Mouse (Mus musculus) liver, embryonic 12.5 days (tissue): ENCODE data around the gene Mettl7a1. TPM values are rescaled to one million over a fixed set of nuclear protein-coding genes. Genes with fewer than 3 reads are reported as not detected.
"Not testable (repeated sequence)": the region's sequence is repeated elsewhere in the genome, so short reads cannot be mapped to it uniquely, and the experiment has no call there.

Experiments
- ATAC-seq: fragments of 200-750 bp; cut with Nextera tagmentation; 2 replicates; pipeline ENCODE4 v1.8.0; 2017; ENCODE audit warnings: moderate number of reproducible peaks, mild to moderate bottlenecking, moderate library complexity
- H3K27ac ChIP-seq: fragments of 300-500 bp; sonication (generic); 2 replicates; pipeline ENCODE4 v1.5.1; 2016; ENCODE audit warnings: mild to moderate bottlenecking
- H3K27me3 ChIP-seq: fragments of 300-500 bp; sonication (generic); replicated peaks from 2 replicates; pipeline ENCODE4 v1.6.1; 2016; ENCODE audit warnings: mild to moderate bottlenecking, moderate library complexity
- H3K36me3 ChIP-seq: fragments of 300-500 bp; sonication (generic); 2 replicates; pipeline ENCODE4 v1.6.1; 2016; ENCODE audit warnings: mild to moderate bottlenecking, moderate library complexity
- H3K4me1 ChIP-seq: fragments of 300-500 bp; sonication (generic); 2 replicates; pipeline ENCODE4 v1.6.1; 2016
- H3K4me2 ChIP-seq: fragments of 300-500 bp; sonication (generic); 2 replicates; pipeline ENCODE4 v1.6.1; 2016; ENCODE audit warnings: mild to moderate bottlenecking, moderate library complexity
- H3K4me3 ChIP-seq: fragments of 300-500 bp; sonication (generic); 2 replicates; pipeline ENCODE4 v1.5.1; 2016; ENCODE audit warnings: mild to moderate bottlenecking, moderate library complexity
- H3K9ac ChIP-seq: fragments of 300-500 bp; sonication (generic); 2 replicates; pipeline ENCODE4 v1.6.1; 2016; ENCODE audit warnings: mild to moderate bottlenecking, moderate library complexity
- H3K9me3 ChIP-seq: fragments of 300-500 bp; sonication (generic); replicated peaks from 2 replicates; pipeline ENCODE4 v1.6.1; 2016; ENCODE audit warnings: mild to moderate bottlenecking, moderate library complexity
- WGBS: fragments of 180-500 bp; shearing (Covaris S2); methylation state at CpG from one replicate; pipeline ENCODE4 v1.1.7; 2016; ENCODE audit not compliant: insufficient replicate concordance; 5-methylcytosine and 5-hydroxymethylcytosine counted together
- polyA plus RNA-seq: library from polyadenylated mRNA; unstranded; fragments of >200 nt; fragmentation: Nextera tagmentation; extraction: Ambion mirVana; gene quantifications from 2 replicates; pipeline ENCODE4 v1.2.1, GENCODE M21; 2016

Mettl7a1 gene
- 4.4 and 5.4 TPM in 2 replicates for polyA plus RNA-seq

DNA sequence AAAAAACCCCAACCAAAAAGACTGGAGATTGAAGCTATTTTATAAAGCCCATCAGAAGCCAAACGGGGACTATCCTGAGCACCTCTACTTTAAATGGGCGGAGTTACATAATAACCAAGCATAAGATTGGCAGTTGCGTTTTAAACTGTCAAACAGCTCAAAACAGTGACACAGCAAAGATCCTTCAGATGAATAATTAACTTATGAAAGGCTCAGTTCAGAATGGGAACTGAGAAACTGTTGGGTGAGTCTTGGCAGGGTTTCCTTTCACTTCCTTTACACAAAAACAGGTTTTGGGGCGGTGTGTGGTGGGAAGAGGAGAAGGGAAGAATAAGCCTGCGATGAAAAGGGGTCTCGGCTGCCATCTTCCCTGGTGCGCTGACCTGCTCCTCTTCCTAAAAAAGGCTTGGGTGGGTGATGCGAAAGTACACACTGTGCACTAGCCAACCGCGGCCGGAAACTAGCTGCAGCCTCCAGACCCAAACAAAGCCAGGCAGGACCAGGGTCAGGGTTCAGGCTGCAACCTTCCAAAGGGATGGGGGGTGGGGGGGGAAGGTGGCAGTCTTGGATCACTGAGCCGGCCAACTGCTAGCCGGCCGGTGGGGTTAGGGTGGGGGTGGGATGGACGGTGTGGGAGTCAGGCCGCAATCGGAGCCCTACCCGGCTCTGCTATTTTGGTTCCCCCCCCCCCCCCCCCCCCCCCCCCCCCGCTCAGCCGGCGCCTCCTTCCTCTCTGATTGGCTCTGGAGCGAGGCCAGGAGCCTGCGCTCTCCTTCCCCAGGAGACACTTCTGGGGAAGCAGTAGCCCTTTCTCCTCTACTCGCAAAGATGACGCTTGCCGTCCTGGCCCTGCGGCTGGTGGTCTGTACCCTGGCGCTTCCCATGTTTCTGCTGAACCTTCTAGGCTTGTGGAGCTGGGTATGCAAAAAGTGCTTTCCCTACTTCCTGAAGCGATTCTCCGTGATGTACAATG, at the start of gene Mettl7a1:
TSS of gene Mettl7a1 (plus strand) at position 122 of the 973 bp plus-strand sequence.
- Histone ChIP-seq H3K4me1 (peaks cover 48% of the 10 kb centered on the region), H3K27ac (peak within 1 kb of the TSS; percentile 93), H3K4me2 (peak within 1 kb of the TSS; percentile 88), H3K9ac (peak within 1 kb of the TSS; percentile 82), H3K27me3 (no peaks in the 10 kb centered on the region), H3K36me3 (no peaks in the 10 kb centered on the region), H3K4me3 (peak within 1 kb of the TSS; percentile 70), H3K9me3 (no peaks in the 10 kb centered on the region)
- ATAC-seq, result peak; percentile 78
- 2% methylated on average over 21 of the region's 30 CpGs for WGBS

DNA sequence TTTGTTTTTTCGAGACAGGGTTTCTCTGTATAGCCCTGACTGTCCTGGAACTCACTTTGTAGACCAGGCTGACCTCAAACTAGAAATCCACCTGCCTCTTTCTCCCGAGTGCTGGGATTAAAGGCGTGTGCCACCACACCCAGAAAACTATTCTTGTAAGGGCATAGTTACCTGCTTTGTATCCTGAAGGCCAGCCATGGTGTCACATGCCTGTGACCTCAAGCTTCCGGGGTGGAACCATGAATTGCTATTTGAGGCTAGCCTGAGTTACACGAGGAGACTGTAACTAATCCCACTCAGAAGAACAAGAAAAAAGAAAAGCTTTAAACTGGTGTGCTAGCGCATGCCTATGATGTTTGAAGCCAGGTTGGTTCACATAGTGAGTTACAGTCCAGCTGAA, 47.6 kb upstream of the Mettl7a1 start:
- Histone ChIP-seq H3K9me3 (no peaks in the 10 kb centered on the region), H3K4me3 (no peak overlapping the region), H3K36me3 (peaks cover 95% of the 10 kb centered on the region), H3K4me1 (no peaks in the 10 kb centered on the region), H3K9ac (no peak overlapping the region), H3K4me2 (no peak overlapping the region), H3K27me3 (no peaks in the 10 kb centered on the region), H3K27ac (no peak overlapping the region)
- no peak for ATAC-seq
- WGBS, result 81% methylated on average over 6 of the region's 6 CpGs

DNA sequence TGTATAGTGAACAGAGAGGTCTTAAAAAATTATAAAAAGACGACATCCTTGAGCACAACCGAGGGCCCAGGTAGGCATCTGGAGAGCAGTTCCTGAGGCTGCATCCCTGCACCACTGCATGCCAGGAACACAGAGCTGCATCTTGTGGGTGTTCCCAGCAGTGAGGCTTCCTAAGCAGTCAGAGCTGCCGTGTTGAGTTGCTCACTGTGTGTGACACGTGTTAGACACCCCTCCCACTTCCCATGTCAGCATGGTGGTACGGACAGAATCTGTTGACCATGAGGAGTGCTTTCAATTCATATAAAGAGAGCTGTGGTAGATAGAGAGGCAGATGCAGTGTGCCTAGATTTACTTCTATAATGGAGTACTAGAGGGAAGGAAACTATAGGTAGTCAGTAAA, 46.6 kb upstream of the Mettl7a1 start:
- peaks cover 95% of the 10 kb centered on the region for H3K36me3 ChIP-seq
- no peaks in the 10 kb centered on the region for H3K4me1 ChIP-seq
- H3K4me3 ChIP-seq, result no peak overlapping the region
- no peak overlapping the region for H3K9ac ChIP-seq
- ATAC-seq, result no peak
- WGBS, result 81% methylated on average over 5 of the region's 5 CpGs
- H3K4me2 ChIP-seq, result no peak overlapping the region
- H3K27ac ChIP-seq, result no peak overlapping the region
- H3K9me3 ChIP-seq, result no peaks in the 10 kb centered on the region
- H3K27me3 ChIP-seq, result no peaks in the 10 kb centered on the region

DNA sequence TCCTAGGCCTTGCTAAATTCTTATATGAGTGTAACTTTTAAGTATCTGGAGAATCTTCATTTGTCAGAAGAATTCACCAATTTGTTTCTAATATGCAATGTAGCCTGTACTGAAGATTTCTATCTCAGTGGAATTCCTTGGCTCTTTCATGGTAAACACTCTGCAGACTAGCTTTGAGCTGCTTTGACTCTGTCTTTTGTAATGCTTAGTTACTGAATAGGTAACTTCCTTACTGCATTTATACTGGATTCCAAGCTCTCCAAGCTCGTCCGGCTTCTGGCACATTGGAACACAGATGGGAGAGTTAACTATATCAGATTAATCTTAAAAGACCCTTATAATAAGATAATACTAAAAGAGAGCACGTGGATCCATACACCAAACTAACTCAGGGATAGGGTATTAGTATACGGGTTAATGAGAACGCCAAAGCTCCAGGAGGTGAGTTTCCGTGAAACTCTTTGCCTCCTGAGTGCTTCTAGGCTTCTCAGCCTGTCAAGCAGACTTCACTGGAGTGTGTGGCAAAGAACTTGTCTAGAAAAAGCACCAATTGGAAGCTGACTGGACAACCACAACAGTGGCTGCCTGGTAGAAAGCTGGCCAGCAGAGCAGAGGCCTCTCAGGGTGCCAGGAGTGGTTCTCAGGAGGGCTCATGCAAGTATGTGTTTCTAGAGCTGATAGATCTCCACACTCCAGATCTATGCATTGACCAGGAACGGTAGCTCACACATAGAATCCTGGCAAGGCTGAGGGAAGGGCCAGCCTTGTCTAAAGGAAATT, 45.1 kb upstream of the Mettl7a1 start:
- no peak overlapping the region for H3K4me3 ChIP-seq
- H3K9me3 ChIP-seq, result no peaks in the 10 kb centered on the region
- H3K4me2 ChIP-seq, result no peak overlapping the region
- H3K9ac ChIP-seq, result no peak overlapping the region
- no peak for ATAC-seq
- H3K4me1 ChIP-seq, result 0 out of 2 replicates have a peak, but pooled peaks cover 2% of the 10 kb centered on the region
- H3K27me3 ChIP-seq, result no peaks in the 10 kb centered on the region
- 90% methylated on average over 7 of the region's 7 CpGs for WGBS
- H3K36me3 ChIP-seq, result peaks cover 80% of the 10 kb centered on the region
- H3K27ac ChIP-seq, result no peak overlapping the region

DNA sequence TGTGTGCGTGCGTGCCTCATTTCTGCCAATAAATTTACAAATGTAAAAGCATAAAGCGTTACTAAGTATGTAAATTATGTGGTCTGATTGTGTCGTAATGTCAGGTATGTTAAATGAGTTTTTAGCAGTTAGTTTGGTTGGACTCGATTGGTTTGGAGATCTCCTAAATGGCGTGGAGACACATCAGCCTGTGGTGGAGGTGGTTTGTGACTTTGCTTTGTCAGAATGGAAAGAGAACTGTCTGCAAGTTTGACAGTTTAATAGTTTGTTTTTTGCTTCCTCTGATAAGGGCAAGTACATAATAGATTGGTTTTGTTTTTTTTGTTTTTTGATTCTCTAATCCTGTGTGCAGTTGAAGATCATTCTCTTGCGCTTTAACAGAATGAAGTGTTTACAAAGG, 43.6 kb upstream of the Mettl7a1 start:
- not testable (repeated sequence) for H3K27ac ChIP-seq, H3K4me3 ChIP-seq, H3K4me1 ChIP-seq, H3K4me2 ChIP-seq, H3K9me3 ChIP-seq, H3K9ac ChIP-seq, H3K27me3 ChIP-seq, ATAC-seq
- 83% methylated on average over 4 of the region's 7 CpGs for WGBS
- H3K36me3 ChIP-seq, result peaks cover 65% of the 10 kb centered on the region

- Histone ChIP-seq H3K4me1 (0 out of 2 replicates have a peak, but pooled peaks cover 2% of the 10 kb centered on the region), H3K36me3 (peaks cover 35% of the 10 kb centered on the region), H3K4me3 (no peak overlapping the region), H3K9me3 (no peaks in the 10 kb centered on the region), H3K4me2 (no peak overlapping the region), H3K27ac (no peak overlapping the region), H3K9ac (no peak overlapping the region), H3K27me3 (no peaks in the 10 kb centered on the region)
- no peak for ATAC-seq
- WGBS, result 40% methylated on average over 4 of the region's 4 CpGs
Observed at GRCm38 (mm10) chr15:100263246-100263905, 40.6 kb upstream of the Mettl7a1 start.

DNA sequence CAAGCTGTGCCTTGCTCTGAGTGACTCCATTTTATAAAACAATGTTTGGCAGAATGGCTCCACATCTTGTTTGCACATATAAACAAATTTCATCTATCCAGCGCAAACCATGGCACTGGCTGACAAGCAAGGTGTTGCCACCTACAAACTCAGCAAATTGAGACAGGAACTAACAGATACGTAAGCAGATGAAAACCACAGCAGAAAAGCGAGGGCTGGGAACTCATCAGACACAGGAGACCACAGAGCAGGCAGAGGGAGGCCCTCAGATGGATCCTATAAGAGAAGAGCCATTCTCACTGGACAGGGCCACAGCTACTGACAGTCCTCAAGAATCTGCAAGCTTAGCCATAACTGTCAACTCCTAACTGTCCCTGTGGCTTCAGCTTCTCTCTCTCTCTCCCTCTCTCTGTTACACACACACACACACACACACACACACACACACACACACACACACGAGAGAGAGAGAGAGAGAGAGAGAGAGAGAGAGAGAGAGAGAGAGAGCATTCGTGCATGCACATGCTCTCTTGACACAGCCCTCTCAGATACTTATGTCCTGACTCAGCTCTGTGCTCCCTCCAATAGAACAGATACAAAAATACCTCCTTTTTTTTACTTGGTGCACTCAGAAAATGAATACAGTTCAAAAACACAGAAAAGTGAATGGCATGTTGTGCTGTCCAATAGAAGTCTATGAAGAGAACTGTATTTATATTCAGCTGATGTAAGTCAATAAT, 38.2 kb upstream of the Mettl7a1 start:
- Histone ChIP-seq H3K9ac (no peak overlapping the region), H3K27me3 (no peaks in the 10 kb centered on the region), H3K4me1 (0 out of 2 replicates have a peak, but pooled peaks cover 2% of the 10 kb centered on the region), H3K9me3 (no peaks in the 10 kb centered on the region), H3K4me2 (no peak overlapping the region), H3K4me3 (no peak overlapping the region), H3K36me3 (peaks cover 13% of the 10 kb centered on the region), H3K27ac (no peak overlapping the region)
- ATAC-seq, result no peak
- WGBS, result 57% methylated on average over 4 of the region's 5 CpGs

DNA sequence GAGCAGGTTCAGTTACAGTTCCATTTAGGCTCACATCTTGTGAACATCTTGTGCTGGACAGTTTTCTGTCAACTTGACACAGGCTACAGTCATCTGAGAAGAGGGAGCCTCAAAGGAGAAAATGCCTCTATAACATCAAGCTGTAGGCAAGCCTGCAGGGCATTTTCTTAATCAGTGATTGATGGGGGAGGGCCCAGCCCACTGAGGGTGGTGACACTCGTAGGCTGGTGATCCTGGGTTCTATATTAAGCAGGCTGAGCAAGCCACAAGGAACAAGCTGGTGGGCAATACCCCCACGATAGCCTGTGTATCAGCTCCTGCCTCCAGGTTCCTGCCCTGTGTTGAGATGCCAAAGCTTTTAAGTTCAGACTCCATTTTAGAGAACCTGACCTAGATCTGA, 35.0 kb upstream of the Mettl7a1 start:
- no peaks in the 10 kb centered on the region for H3K4me1 ChIP-seq
- 54% methylated on average over 2 of the region's 2 CpGs for WGBS
- H3K4me3 ChIP-seq, result no peak overlapping the region
- no peak for ATAC-seq
- H3K4me2 ChIP-seq, result no peak overlapping the region
- no peaks in the 10 kb centered on the region for H3K36me3 ChIP-seq
- H3K9ac ChIP-seq, result no peak overlapping the region
- no peaks in the 10 kb centered on the region for H3K9me3 ChIP-seq
- no peak overlapping the region for H3K27ac ChIP-seq
- H3K27me3 ChIP-seq, result no peaks in the 10 kb centered on the region

GRCm38 (mm10) chr15:100269776-100270175, 34.2 kb upstream of the Mettl7a1 start:
- no peak overlapping the region for H3K4me3 ChIP-seq
- 30% methylated on average over 9 of the region's 9 CpGs for whole genome bisulfite sequencing
- ATAC-seq, result no peak
- H3K4me1 ChIP-seq, result no peaks in the 10 kb centered on the region
- 0 out of 2 replicates have a peak overlapping the region, but pooled peaks have one; percentile 0 for H3K4me2 ChIP-seq
- no peaks in the 10 kb centered on the region for H3K27me3 ChIP-seq
- no peak overlapping the region for H3K27ac ChIP-seq
- H3K36me3 ChIP-seq, result no peaks in the 10 kb centered on the region
- no peak overlapping the region for H3K9ac ChIP-seq
- H3K9me3 ChIP-seq, result no peaks in the 10 kb centered on the region

- WGBS, result 42% methylated on average over 7 of the region's 7 CpGs
- H3K27me3 ChIP-seq, result not testable (repeated sequence)
Observed at GRCm38 (mm10) chr15:100270609-100271008, 33.3 kb upstream of the Mettl7a1 start.

GRCm38 (mm10) chr15:100271411-100271810, 32.5 kb upstream of the Mettl7a1 start:
- Histone ChIP-seq H3K27ac (no peak overlapping the region), H3K9me3 (no peaks in the 10 kb centered on the region), H3K36me3 (no peaks in the 10 kb centered on the region), H3K9ac (no peak overlapping the region), H3K4me1 (no peaks in the 10 kb centered on the region), H3K4me3 (no peak overlapping the region), H3K4me2 (no peak overlapping the region), H3K27me3 (no peaks in the 10 kb centered on the region)
- ATAC-seq, result no peak
- 69% methylated on average over 14 of the region's 14 CpGs for WGBS

More at GRCm38 (mm10) chr15:100270609-100271008, 33.3 kb upstream of the Mettl7a1 start:
- not testable (repeated sequence) for H3K27ac ChIP-seq, ATAC-seq, H3K4me3 ChIP-seq, H3K4me2 ChIP-seq, H3K9ac ChIP-seq, H3K9me3 ChIP-seq, H3K36me3 ChIP-seq, H3K4me1 ChIP-seq
